Mouse (Mus musculus) lung, postnatal 25 days (tissue): Measurements from ENCODE around the gene Nfkbid.

Source experiments
- DNase-seq: peaks from one replicate; pipeline ENCODE4 v3.0.0; 2022; ENCODE audit warnings: low spot score

Gene Nfkbid

GRCm38 (mm10) chr7:30429327-30429726, 7.8 kb downstream of the Nfkbid start:
- DNase-seq = no peak

DNA sequence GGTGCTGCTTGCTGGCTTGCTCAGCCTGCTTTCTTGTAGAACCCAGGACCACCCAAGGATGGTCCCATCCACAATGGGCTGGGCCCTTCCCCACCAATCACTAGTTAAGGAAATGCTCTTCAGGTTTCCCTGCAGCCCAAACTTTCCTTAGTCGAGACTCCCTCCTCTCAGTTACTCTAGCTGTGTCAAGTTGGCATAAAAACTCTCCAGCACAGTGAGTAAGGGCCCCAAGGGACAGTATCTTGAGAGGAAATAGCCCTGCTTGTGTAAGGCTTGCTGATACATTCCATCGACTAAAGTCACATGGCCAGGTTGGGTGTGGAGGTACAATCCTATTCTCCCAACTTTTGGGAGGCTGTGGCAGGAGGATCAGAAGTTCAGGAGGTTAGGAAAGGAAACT, 8.7 kb downstream of the Nfkbid start:
- DNase-seq = no peak

DNA sequence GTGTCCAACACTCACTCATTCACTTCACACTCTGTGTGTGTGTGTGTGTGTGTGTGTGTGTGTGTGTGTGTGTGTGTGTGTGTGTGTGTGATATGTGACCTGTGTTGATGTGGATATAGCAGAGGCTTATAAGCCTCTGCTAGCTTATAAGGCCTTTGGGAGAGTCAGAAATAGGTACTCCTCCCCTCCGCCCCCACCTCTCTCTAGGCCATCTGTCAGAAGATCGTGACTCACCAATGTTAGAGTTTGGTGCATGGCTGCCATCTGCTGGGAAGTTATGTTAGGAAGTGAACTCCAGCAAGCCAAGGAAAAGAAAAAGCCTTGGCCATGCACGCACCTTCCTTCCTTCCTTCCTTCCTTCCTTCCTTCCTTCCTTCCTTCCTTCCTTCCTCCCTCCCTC, 10.3 kb downstream of the Nfkbid start:
- peak; percentile 55 for DNase-seq

DNA sequence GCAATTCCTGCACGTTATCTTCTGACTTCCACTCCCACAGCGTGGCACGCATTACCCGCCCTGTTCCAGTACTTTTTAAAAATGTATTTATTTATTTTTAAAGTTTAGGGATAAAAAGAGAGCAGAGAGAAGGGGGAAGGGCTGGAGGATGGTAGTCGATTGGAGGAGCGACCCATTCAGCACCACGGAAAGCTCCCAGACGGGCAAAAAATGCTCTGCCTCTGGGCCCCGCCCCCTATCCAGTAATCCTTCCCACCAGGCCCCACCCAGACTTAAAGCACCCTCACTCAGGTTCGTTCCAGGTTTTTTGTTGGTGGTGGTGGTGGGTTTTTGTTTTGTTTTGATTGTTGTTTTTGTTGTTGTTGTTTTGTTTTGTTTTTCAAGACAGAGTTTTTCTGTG, 12.7 kb downstream of the Nfkbid start:
- DNase-seq = no peak

- no peak for DNase-seq
Measured at GRCm38 (mm10) chr7:30434701-30435100, 13.2 kb downstream of the Nfkbid start.

GRCm38 (mm10) chr7:30435156-30435555, 13.6 kb downstream of the Nfkbid start:
- no peak for DNase-seq

GRCm38 (mm10) chr7:30436879-30437278, 15.3 kb downstream of the Nfkbid start:
- no peak for DNase-seq

DNA sequence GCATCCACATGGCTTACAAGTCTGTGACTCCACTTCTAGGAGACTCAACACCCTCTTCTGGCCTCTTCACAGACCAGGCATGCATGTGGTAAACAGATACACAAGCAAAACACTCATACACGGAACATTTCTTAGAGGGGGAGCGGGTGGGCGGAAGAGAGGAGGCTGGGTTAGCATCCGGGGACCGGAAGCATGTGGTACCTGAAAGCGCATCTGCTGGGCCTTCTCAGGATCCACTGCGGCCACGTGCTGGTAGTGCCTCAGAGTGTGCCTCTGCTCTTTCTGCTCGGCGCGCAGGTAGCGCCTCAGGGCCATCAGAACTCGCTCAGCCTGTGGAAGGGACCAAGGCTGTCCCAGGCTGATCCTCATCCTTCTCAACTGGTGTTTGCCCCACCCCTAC, 18.2 kb downstream of the Nfkbid start:
- DNase-seq = no peak

DNA sequence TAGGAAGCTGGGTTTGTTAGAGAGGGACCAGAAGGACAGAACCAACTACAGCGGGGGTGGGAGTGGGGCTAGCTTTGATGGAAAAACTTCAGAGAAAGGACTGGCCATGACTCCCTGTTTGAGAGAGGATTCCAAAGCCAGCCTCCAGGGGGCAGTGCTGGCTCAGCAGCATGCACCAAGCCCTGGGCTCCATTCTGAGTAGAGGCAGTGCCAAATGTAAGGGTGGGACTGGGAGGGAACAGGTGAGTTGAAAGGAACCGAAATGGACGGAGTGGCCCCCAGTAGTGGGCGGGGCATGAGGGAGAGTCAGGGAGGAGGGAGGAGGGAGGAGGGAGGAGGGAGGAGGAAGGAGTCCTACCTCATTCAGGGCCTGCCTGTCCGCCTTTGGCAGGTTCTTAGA, 19.2 kb downstream of the Nfkbid start:
- DNase-seq = no peak

DNA sequence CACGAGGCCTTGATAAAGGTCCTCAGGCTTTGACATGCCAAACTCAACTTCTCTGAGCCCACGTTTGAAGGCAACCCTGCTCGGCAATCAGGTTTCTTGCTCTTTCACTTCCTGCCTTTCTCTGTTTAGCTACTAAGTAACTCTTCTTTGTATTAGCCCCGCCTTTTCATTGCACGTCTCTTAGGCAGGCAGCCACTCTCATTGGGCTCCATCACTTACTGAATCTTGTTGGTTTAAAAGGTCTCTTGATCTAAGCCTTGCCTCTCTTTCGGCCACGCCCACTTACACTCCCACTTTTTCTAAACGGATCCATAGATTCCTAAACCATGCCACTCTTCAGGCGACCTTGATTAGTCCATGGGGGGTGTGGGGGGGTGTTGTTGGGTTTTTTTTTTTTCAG, 22.2 kb downstream of the Nfkbid start:
- DNase-seq = no peak

- DNase-seq = no peak
Measured at GRCm38 (mm10) chr7:30444154-30444970, 22.8 kb downstream of the Nfkbid start.

DNA sequence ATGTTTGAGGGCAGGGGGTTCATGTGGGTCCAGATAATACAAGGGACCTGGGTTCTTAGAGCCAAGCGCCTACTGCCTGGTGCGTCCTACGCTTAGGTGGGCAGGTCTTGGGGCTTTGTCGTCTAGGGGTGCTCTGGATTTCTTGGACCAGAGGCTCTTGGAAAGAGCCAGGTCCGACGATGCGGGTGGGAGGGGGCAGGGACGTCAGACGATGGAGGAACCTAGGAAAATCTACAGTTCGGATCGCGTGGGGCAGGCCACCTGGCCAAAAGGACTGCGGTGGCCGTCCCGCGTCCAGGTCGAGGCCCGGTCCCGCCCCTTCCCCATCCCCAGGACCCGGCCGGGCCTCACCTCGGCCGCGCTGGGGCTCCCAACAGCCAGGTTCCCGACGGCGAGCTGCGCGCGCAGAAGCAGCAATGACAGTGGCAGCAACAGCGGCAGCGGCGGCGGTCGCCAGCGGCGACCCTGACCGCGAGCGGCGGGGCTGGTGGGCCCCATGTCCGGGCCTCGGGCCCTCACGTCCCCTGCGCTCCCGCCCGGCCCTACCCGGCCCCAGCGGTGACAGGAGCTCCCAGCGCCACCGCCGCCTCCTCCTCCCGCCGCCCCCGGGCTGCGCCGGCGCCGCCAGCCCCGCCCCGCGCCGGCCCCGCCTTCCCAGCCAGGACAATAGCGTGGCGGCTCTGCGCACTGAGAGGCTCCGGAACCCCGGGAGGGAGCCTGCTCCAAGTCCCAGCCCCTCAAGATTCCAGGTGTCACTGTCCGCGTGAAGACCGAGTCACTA, 23.6 kb downstream of the Nfkbid start, which contains the start of gene Aplp1:
Aplp1 (minus strand) TSS at position 565 of the 781 bp plus-strand sequence.
- peak; percentile 25 for DNase-seq

DNA sequence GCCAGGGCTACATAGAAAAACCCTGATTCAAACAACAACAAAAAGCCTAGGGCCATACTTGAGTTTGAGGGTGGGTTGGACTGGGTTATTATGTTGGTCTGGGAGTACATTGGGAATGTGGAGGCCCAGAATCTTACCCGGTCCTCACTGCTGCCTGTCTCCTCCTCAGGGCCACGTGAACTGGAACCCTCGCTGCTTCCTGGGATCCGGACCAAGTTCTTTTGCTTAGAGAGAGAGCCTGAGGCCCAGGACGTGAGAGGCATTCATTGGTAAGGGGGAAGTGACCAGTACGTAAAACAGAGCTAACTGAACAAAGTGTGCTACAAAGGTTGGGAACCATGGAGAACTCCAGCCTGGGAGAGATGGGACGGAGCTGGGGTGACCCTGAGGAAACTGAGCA, 28.7 kb downstream of the Nfkbid start:
- DNase-seq = no peak

- DNase-seq = no peak
Measured at GRCm38 (mm10) chr7:30453327-30453726, 31.8 kb downstream of the Nfkbid start.

GRCm38 (mm10) chr7:30453766-30454165, 32.2 kb downstream of the Nfkbid start:
- DNase-seq = peak; percentile 31

DNA sequence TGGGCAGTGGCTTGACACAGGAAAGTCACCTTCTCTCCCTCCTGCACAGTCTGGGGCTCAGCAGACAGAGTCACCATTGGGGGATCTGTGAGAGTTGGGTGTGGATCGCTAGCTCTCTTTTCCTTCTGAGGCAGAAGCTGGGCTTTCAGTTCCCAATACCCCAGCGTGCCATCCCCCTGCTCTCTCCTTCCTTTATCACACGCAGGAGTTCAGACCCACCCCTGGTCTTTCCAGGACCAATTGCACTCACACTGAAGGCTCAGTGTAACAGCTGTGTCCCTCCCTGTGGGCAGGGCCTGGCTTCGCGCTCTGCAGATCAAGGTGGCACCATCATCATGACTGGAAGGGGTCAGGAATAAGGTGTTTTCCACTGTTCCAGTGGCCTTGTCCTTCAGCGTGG, 32.7 kb downstream of the Nfkbid start:
- DNase-seq = no peak

DNA sequence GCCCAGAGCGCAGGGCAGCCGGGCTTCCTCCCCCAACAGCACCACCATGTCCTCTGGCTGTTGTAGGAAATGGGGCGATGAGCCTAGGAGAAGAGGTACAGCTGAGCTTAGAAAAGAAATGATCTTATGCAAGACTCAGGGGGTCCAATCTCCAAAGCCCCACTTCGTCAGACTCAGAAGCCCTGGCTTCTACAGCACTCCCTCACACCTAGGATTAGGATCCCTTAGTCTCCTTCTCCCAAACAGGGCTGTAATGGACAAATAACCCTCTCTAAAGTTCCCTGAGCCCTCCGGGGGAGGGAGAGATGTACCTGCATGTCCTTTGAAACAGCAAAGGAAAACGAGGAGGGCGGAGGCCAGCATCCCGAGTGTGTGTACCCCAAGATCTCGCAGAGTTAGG, 35.0 kb downstream of the Nfkbid start:
- no peak for DNase-seq

DNA sequence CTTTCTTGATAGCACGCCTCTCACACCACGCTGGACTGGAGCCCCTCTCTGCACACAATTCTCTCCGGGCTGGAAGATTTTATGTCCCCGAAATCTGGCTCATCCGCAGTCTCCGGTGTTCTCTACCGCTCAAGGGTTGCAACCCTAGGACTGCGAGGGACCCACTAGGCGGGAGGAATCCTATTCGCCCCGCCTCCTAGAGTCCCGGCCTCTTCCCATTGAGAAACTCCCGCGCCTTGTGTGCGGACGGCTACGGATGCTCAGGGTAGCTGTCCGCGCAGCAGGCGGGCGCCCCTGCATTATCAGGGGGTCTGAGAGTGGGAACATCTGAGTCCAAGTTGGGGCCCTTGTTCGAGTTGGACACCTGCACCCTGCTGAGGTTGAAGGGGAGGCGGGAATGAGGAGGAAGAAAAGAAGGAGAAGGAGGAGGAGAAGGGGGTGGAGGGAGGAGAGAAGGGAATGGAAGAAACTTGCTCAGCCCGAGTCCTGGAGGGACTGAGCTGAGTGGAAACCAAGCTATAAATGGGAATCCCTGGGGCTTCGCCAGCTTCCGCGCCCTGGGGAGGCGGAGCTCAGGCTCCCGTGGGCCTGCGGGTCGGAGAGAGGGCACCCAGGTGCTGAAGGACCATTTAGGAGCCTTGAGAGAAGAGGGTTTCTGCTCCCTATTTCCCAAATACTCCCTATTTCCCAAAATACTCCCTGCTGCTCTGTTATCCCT, 35.5 kb downstream of the Nfkbid start:
- no peak for DNase-seq

GRCm38 (mm10) chr7:30457629-30458330, 36.2 kb downstream of the Nfkbid start, which contains the start of the genes Kirrel2 and Nphs1:
Kirrel2 (minus strand) TSS chr7:30457690.
Nphs1 (plus strand) TSS chr7:30458315.
- DNase-seq = no peak

GRCm38 (mm10) chr7:30459484-30459883, 38.0 kb downstream of the Nfkbid start:
- no peak for DNase-seq

DNA sequence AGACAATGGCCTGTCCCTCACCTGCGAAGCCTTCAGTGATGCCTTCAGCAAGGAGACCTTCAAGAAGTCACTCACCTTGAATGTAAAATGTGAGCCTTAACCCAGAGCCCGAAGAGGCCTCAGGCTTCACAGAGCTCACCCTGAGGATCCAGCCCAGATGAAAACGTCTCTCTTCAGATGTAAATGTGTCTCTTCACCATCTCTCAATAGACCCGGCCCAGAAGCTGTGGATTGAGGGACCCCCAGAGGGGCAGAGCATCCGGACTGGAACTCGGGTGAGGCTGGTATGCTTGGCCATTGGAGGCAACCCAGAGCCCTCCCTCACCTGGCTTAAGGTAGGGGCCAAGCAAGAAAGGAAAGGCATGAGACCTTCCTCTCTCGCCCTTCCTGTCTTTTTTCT, 42.0 kb downstream of the Nfkbid start:
- DNase-seq = no peak

- no peak for DNase-seq
Measured at GRCm38 (mm10) chr7:30463996-30464395, 42.5 kb downstream of the Nfkbid start.
